Mouse (Mus musculus): Measurements from ENCODE around the gene Evi5l. TPM values are rescaled to one million over a fixed set of nuclear protein-coding genes. Genes with fewer than 3 reads are reported as not detected.

Evi5l gene
- polyA plus RNA-seq, 1 experiment, result 29.1 TPM

DNA sequence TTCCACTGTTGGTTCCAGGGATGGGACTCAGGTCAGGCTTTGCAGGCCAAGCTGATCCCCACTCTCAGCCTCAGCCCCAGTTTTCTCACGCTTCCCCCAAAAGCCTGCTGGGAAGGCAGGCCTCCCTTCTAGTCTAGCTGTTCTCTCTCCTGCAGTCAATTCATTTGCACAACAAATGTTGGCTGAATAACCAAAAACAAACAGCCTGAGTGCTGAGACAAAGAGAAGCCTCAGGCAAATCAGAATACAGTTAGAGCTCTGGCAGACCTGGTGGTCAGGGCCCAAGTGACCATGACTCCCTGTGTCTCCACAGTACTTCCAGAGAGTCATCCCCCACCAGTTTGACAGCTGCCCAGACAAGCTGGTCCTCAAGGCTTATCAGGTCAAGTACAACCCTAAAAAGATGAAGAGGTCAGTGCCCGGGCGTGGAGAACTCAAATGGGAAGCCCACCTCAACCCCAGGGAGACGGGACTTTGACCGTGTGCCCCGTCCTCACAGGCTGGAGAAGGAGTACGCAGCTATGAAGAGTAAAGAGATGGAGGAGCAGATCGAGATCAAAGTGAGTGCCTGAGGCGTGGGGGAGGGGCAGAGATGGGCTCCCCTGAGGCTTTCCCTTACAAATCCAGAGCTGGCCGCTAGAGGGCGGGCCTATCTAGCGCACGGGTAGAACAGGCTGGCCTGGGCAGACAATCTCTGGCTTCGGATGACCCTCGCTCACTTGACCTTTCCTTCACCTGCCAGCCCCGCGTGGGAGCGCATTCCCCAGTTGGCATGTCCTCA, 26.6 kb downstream of the Evi5l start:
- Histone ChIP-seq H3K4me1 (ENCODE audit: control insufficient read depth, insufficient read depth, low read length) (peaks cover 5% of the 10 kb centered on the region; the same call in 1 of the 2 replicates), H3K4me3 (replicated peaks; ENCODE audit: extremely low read depth, low read depth, low read length) (no peak overlapping the region)
- peak; percentile 87 for DNase-seq
- no peak for TF ChIP-seq POLR2A (IDR thresholded peaks at IDR 0.05; ENCODE audit: borderline replicate concordance, extremely low read depth, low read depth, low read length)
- TF ChIP-seq CTCF (IDR thresholded peaks at IDR 0.05; ENCODE audit: insufficient read depth, low read length), result peak; percentile 79
- 13% methylated on average over 18 of the region's 18 CpGs for WGBS

DNA sequence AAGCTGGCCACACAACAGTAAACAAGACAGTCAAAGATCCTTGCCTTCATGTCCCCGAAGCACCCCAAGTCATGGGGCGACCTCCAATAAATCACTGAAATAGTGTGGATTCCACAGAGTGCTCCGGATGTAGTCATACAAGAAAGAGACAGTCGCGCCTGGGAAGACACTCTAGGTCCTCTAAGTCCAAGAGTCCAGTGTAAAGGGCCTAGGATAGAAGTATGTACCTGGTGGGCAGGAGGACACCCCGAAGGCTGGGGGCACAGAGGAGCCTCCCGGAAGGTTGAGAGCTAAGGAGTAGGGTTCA, 27.2 kb downstream of the Evi5l start:
- no peak for DNase-seq
- H3K4me1 ChIP-seq (ENCODE audit: control insufficient read depth, insufficient read depth, low read length), result peaks cover 5% of the 10 kb centered on the region; the same call in 1 of the 2 replicates
- WGBS, result 54% methylated on average over 7 of the region's 7 CpGs
- TF ChIP-seq CTCF (IDR thresholded peaks at IDR 0.05; ENCODE audit: insufficient read depth, low read length) (no peak), POLR2A (IDR thresholded peaks at IDR 0.05; ENCODE audit: borderline replicate concordance, extremely low read depth, low read depth, low read length) (no peak)
- H3K4me3 ChIP-seq (replicated peaks; ENCODE audit: extremely low read depth, low read depth, low read length), result no peak overlapping the region

DNA sequence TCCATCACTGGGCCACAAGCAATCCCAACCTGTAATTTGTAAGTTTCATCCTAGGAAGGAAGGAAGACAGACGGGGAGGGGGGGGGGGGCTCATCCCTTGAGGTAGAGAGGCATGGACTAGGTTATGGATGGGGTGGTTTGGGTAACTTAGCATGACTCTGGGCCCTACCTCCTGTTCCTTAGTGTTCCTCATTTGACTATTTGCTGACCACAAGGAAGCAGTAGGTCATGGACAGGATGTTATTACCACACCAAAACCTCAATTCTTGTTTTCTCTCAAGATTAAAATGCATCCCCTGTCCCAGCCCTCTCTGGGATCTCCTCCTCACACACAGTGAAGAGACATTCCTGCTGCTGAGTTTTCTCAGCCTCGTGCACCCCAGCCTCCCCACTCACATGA, 35.0 kb downstream of the Evi5l start:
- Histone ChIP-seq H3K4me1 (ENCODE audit: control insufficient read depth, insufficient read depth, low read length) (no peaks in the 10 kb centered on the region), H3K4me3 (replicated peaks; ENCODE audit: extremely low read depth, low read depth, low read length) (no peak overlapping the region)
- DNase-seq, result no peak
- WGBS, result 70% methylated on average over 2 of the region's 2 CpGs
- no peak for TF ChIP-seq POLR2A (IDR thresholded peaks at IDR 0.05; ENCODE audit: borderline replicate concordance, extremely low read depth, low read depth, low read length)
- no peak for TF ChIP-seq CTCF (IDR thresholded peaks at IDR 0.05; ENCODE audit: insufficient read depth, low read length)

DNA sequence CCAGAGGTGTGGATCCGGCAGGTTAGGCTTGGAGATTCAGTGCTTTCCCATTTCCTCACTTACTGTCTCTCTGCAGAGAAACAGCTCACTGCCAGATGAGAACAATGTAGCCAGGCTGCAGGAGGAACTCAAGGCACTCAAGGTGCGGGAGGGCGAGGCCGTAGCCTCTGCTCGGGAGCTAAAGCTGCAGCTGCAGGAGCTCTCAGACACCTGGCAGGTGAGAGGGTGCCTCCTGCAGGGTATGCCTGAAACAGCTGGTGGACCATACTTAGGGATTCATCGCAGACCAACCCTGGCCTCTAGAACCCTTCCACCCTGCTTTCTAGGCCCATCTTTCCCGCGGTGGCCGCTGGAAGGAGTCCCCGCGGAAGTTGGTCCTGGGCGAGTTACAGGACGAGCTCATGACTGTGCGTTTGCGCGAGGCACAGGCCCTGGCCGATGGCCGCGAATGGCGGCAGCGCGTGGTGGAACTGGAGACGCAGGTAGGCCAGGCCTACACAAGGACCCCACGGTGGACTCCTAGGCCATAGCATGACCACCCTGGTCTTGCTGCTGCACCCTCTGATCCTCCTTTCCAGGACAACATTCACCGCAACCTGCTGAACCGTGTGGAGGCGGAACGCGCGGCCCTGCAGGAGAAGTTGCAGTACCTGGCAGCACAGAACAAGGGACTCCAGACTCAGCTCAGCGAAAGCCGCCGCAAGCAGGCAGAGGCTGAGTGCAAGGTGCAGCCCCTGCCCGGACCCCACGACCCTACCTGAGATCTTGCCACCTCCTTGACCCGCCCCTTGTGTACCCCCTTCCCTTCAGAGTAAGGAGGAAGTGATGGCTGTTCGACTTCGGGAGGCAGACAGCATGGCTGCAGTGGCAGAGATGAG, 39.1 kb downstream of the Evi5l start:
- no peak for DNase-seq
- WGBS, result 61% methylated on average over 38 of the region's 38 CpGs
- H3K4me3 ChIP-seq (replicated peaks; ENCODE audit: extremely low read depth, low read depth, low read length), result no peak overlapping the region
- H3K4me1 ChIP-seq (ENCODE audit: control insufficient read depth, insufficient read depth, low read length), result no peaks in the 10 kb centered on the region
- TF ChIP-seq POLR2A (IDR thresholded peaks at IDR 0.05; ENCODE audit: borderline replicate concordance, extremely low read depth, low read depth, low read length), result no peak

- 49% methylated on average over 44 of the region's 44 CpGs for WGBS
- no peak overlapping the region for H3K4me3 ChIP-seq (replicated peaks; ENCODE audit: extremely low read depth, low read depth, low read length)
- no peak for TF ChIP-seq POLR2A (IDR thresholded peaks at IDR 0.05; ENCODE audit: borderline replicate concordance, extremely low read depth, low read depth, low read length)
- TF ChIP-seq CTCF (IDR thresholded peaks at IDR 0.05; ENCODE audit: insufficient read depth, low read length), result no peak
- no peak for DNase-seq
- H3K4me1 ChIP-seq (ENCODE audit: control insufficient read depth, insufficient read depth, low read length), result no peaks in the 10 kb centered on the region
Measured at GRCm38 (mm10) chr8:4206182-4207015, 40.0 kb downstream of the Evi5l start.

- no peak for DNase-seq
- WGBS, result 66% methylated on average over 2 of the region's 2 CpGs
Measured at GRCm38 (mm10) chr8:4207016-4207350, 40.6 kb downstream of the Evi5l start.

DNA sequence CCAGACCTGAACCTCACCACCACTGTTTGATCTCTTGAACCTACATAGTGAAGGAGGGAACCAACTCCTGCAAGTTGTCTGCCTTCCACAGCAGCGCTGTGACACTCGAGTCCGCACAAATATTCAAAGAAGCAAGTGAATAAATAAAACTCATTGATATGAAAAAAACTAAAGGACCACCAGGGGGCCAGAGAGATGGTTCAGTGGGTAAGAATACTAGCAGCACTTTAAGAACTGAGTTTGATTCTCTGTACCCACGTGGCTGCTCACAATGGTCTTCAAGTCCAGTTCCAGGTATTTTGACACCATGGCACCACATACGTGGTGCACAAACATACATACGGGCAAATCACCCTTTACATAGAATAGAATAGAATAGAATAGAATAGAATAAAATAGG, 44.7 kb downstream of the Evi5l start:
- H3K4me1 ChIP-seq (ENCODE audit: control insufficient read depth, insufficient read depth, low read length), result peaks cover 4% of the 10 kb centered on the region
- TF ChIP-seq CTCF (IDR thresholded peaks at IDR 0.05; ENCODE audit: insufficient read depth, low read length), result no peak
- no peak for TF ChIP-seq POLR2A (IDR thresholded peaks at IDR 0.05; ENCODE audit: borderline replicate concordance, extremely low read depth, low read depth, low read length)
- whole genome bisulfite sequencing, result 63% methylated on average over 6 of the region's 6 CpGs
- no peak for DNase-seq
- H3K4me3 ChIP-seq (replicated peaks; ENCODE audit: extremely low read depth, low read depth, low read length), result no peak overlapping the region

More at GRCm38 (mm10) chr8:4207016-4207350, 40.6 kb downstream of the Evi5l start:
- Histone ChIP-seq H3K4me3 (replicated peaks; ENCODE audit: extremely low read depth, low read depth, low read length) (no peak overlapping the region), H3K4me1 (ENCODE audit: control insufficient read depth, insufficient read depth, low read length) (no peaks in the 10 kb centered on the region)
- no peak for TF ChIP-seq CTCF (IDR thresholded peaks at IDR 0.05; ENCODE audit: insufficient read depth, low read length)
- TF ChIP-seq POLR2A (IDR thresholded peaks at IDR 0.05; ENCODE audit: borderline replicate concordance, extremely low read depth, low read depth, low read length), result no peak

DNA sequence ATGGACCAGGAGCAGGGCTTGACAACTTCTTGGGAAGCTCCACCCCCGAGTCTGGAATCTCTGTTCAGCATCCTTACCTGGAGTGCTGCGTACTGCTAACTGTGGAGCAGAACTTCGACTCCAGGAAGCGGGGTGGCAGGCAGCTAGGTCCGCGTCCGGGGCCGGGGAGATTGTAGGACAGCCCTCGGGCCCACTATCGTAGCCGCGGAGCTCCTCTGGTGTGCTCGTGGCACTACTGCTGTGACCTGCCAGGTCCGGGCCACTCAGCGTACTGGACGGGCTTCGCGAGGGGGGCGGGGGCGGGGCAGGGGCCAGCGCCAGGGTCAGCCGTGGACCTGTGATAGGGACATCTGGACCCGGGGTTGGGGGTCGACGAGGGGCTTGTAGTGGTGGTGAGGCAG, 46.4 kb downstream of the Evi5l start:
- WGBS, result under 1% methylated on average over 25 of the region's 25 CpGs
- no peak for TF ChIP-seq CTCF (IDR thresholded peaks at IDR 0.05; ENCODE audit: insufficient read depth, low read length)
- no peak for TF ChIP-seq POLR2A (IDR thresholded peaks at IDR 0.05; ENCODE audit: borderline replicate concordance, extremely low read depth, low read depth, low read length)
- peak; percentile 40 for DNase-seq

More for the DNA sequence above, 46.4 kb downstream of the Evi5l start:
- Histone ChIP-seq H3K4me3 (replicated peaks; ENCODE audit: extremely low read depth, low read depth, low read length) (peak overlapping the region; percentile 31), H3K4me1 (ENCODE audit: control insufficient read depth, insufficient read depth, low read length) (peaks cover 4% of the 10 kb centered on the region)

Data from lung, adult 2 months (tissue).